Mouse (Mus musculus) CH12.LX (cell line): ENCODE data around the gene Bmp6.
A peak's percentile ranks its signal among the peaks of the same experiment; 100 is the strongest.

ENCODE experiments used
- CTCF ChIP-seq, 2 experiments: IDR thresholded peaks in 1 of 2; conservative IDR thresholded peaks in 1 of 2; 2 replicates each; pipeline ENCODE4 v1.5.1; 2011 to 2012; ENCODE audit warnings: low read depth in 2 of 2, low read length in 2 of 2, improper control_type of control experiment in 1 of 2, inconsistent platforms in 1 of 2, mild to moderate bottlenecking in 1 of 2, moderate library complexity in 1 of 2
- EP300 ChIP-seq: IDR thresholded peaks from 2 replicates; pipeline ENCODE4 v1.6.1; 2011; ENCODE audit warnings: low read length, improper control_type of control experiment
- HCFC1 ChIP-seq: IDR thresholded peaks from 2 replicates; pipeline ENCODE4 v1.6.1; 2012; ENCODE audit warnings: low read depth, mild to moderate bottlenecking, inconsistent platforms, low read length, improper control_type of control experiment
- IRF4 ChIP-seq: IDR thresholded peaks from 2 replicates; pipeline ENCODE4 v1.6.1; 2014; ENCODE audit warnings: low read depth, mild to moderate bottlenecking, inconsistent platforms, low read length, improper control_type of control experiment
- JUND ChIP-seq: conservative IDR thresholded peaks from 2 replicates; pipeline ENCODE4 v1.6.1; 2011; ENCODE audit warnings: low read depth, low read length, improper control_type of control experiment
- MAZ ChIP-seq: IDR thresholded peaks from 2 replicates; pipeline ENCODE4 v1.6.1; 2012; ENCODE audit warnings: low read depth, mild to moderate bottlenecking, inconsistent platforms, low read length, improper control_type of control experiment, moderate library complexity
- POLR2A ChIP-seq: IDR thresholded peaks from 2 replicates; pipeline ENCODE4 v1.6.1; 2011; ENCODE audit warnings: low read depth, mild to moderate bottlenecking, improper control_type of control experiment, low read length
- SMC3 ChIP-seq: IDR thresholded peaks from 2 replicates; pipeline ENCODE4 v1.6.1; 2011; ENCODE audit warnings: low read depth, low read length, improper control_type of control experiment
- TBP ChIP-seq: conservative IDR thresholded peaks from 2 replicates; pipeline ENCODE4 v1.6.1; 2011; ENCODE audit warnings: low read depth, low read length, improper control_type of control experiment
- USF1 ChIP-seq: IDR thresholded peaks from 2 replicates; pipeline ENCODE4 v1.6.1; 2014; ENCODE audit warnings: low read depth, mild to moderate bottlenecking, inconsistent platforms, low read length, improper control_type of control experiment

GRCm38 (mm10) chr13:38531498-38531897, 186.6 kb downstream of the Bmp6 start:
- TF ChIP-seq CTCF (conservative IDR thresholded peaks at IDR 0.05 in 1 of 2, IDR thresholded peaks at IDR 0.05 in 1 of 2; ENCODE audit: low read depth in 2 of 2, low read length in 2 of 2) (no peak), JUND (no peak), POLR2A (no peak), USF1 (no peak), SMC3 (no peak), EP300 (peak; percentile 51), TBP (no peak), IRF4 (no peak), MAZ (no peak), HCFC1 (no peak)
